Mouse (Mus musculus): Measurements from ENCODE around the gene Ggt6.

GRCm38 (mm10) chr11:72446311-72447105, 11.2 kb downstream of the Ggt6 start:
- TF ChIP-seq GATA1 (IDR thresholded peaks at IDR 0.05; ENCODE audit: borderline replicate concordance, low read length), result no peak
- TF ChIP-seq FLI1 (IDR thresholded peaks at IDR 0.05; ENCODE audit: low read length), result no peak
